Mouse (Mus musculus): ENCODE measurements around the gene Prkag2. TPM values are rescaled to one million over a fixed set of nuclear protein-coding genes. Genes with fewer than 3 reads are reported as not detected.

The Prkag2 gene
- polyA plus RNA-seq, 1 experiment from 2014 or later = 32.6 TPM

GRCm38 (mm10) chr5:24927706-24928105 is 172.7 kb downstream of the Prkag2 start:
- H3K27me3 ChIP-seq (ENCODE audit: control insufficient read depth, insufficient read depth, low read length) = no peaks in the 10 kb centered on the region
- 28% methylated on average over 8 of the region's 8 CpGs for WGBS
- no peaks in the 10 kb centered on the region for H3K4me1 ChIP-seq (ENCODE audit: control insufficient read depth, insufficient read depth, low read length)
- no peak overlapping the region for H3K9ac ChIP-seq (ENCODE audit: low read length)
- no peak overlapping the region for H3K27ac ChIP-seq (replicated peaks; ENCODE audit: low read depth, low read length)
- ATAC-seq (ENCODE audit: insufficient number of reproducible peaks, low FRiP score, low TSS enrichment, low read depth) = no peak
- no peaks in the 10 kb centered on the region for H3K36me3 ChIP-seq (ENCODE audit: control insufficient read depth, insufficient read depth, low read length)
- no peak for DNase-seq (ENCODE audit: low spot score)
- H3K9me3 ChIP-seq (ENCODE audit: control insufficient read depth, low read length) = no peaks in the 10 kb centered on the region
- no peak overlapping the region for H3K4me2 ChIP-seq (ENCODE audit: low read depth, severe bottlenecking)
- H3K4me3 ChIP-seq (ENCODE audit: low read depth, low read length) = no peak overlapping the region

DNA sequence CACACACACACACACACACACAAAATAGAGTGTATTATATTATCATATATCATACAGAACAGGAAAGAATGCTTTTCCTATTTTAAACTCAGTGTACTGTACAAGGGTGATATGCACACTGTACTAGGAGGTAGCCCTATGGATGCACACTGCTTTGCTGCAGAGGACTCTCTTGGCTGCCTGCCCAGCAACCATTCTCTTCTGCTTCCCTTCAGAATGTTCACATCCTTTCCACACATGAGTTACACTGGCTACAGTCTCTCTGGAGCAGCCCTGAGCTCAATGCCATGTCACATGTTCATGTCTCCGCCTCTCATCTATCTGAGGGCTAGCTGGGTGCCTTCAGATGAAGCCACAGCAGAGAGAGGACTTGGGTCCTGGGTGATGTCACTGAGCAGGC is 181.3 kb downstream of the Prkag2 start:
- H3K27ac ChIP-seq (replicated peaks; ENCODE audit: low read depth, low read length) = no peak overlapping the region
- ATAC-seq (ENCODE audit: insufficient number of reproducible peaks, low FRiP score, low TSS enrichment, low read depth) (no peak), DNase-seq (ENCODE audit: low spot score) (no peak)
- no peaks in the 10 kb centered on the region for H3K4me1 ChIP-seq (ENCODE audit: control insufficient read depth, insufficient read depth, low read length)
- H3K9ac ChIP-seq (ENCODE audit: low read length) = no peak overlapping the region
- H3K4me3 ChIP-seq (ENCODE audit: low read depth, low read length) = no peak overlapping the region
- WGBS = 87% methylated on average over 1 of the region's 1 CpGs
- no peaks in the 10 kb centered on the region for H3K27me3 ChIP-seq (ENCODE audit: control insufficient read depth, insufficient read depth, low read length)
- H3K9me3 ChIP-seq (ENCODE audit: control insufficient read depth, low read length) = no peaks in the 10 kb centered on the region
- H3K4me2 ChIP-seq (ENCODE audit: low read depth, severe bottlenecking) = no peak overlapping the region
- H3K36me3 ChIP-seq (ENCODE audit: control insufficient read depth, insufficient read depth, low read length) = no peaks in the 10 kb centered on the region

GRCm38 (mm10) chr5:24916511-24916910 is 183.9 kb downstream of the Prkag2 start:
- Histone ChIP-seq H3K27me3 (ENCODE audit: control insufficient read depth, insufficient read depth, low read length) (no peaks in the 10 kb centered on the region), H3K27ac (replicated peaks; ENCODE audit: low read depth, low read length) (no peak overlapping the region), H3K4me1 (ENCODE audit: control insufficient read depth, insufficient read depth, low read length) (no peaks in the 10 kb centered on the region), H3K4me3 (ENCODE audit: low read depth, low read length) (no peak overlapping the region), H3K9me3 (ENCODE audit: control insufficient read depth, low read length) (no peaks in the 10 kb centered on the region), H3K36me3 (ENCODE audit: control insufficient read depth, insufficient read depth, low read length) (no peaks in the 10 kb centered on the region), H3K9ac (ENCODE audit: low read length) (no peak overlapping the region), H3K4me2 (ENCODE audit: low read depth, severe bottlenecking) (no peak overlapping the region)
- WGBS = 91% methylated on average over 4 of the region's 4 CpGs
- DNase-seq (ENCODE audit: low spot score) (no peak), ATAC-seq (ENCODE audit: insufficient number of reproducible peaks, low FRiP score, low TSS enrichment, low read depth) (no peak)

DNA sequence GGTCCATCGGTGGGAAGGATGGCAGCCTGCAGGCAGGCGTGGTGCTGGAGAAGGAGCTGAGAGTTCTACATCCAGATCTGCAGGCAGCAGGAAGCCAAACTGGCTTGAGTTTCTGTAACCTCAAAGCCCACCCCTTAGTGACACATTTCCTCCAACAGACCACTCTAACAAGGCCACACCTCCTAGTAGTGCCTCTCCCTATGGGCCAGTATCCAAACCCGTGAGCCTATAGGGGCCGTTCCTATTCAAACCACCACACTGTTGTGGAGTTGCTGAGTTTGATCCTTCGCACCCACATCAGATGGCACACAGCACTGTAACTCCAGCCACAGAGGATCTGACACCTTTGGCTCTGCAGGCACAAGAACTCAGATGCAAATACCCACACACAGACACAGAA is 185.3 kb downstream of the Prkag2 start:
- WGBS = 64% methylated on average over 5 of the region's 5 CpGs
- H3K4me1 ChIP-seq (ENCODE audit: control insufficient read depth, insufficient read depth, low read length) = 0 out of 2 replicates have a peak, but pooled peaks cover 2% of the 10 kb centered on the region
- H3K4me3 ChIP-seq (ENCODE audit: low read depth, low read length) = no peak overlapping the region
- DNase-seq (ENCODE audit: low spot score) (no peak), ATAC-seq (ENCODE audit: insufficient number of reproducible peaks, low FRiP score, low TSS enrichment, low read depth) (no peak)
- no peak overlapping the region for H3K9ac ChIP-seq (ENCODE audit: low read length)
- no peaks in the 10 kb centered on the region for H3K36me3 ChIP-seq (ENCODE audit: control insufficient read depth, insufficient read depth, low read length)
- no peak overlapping the region for H3K4me2 ChIP-seq (ENCODE audit: low read depth, severe bottlenecking)
- no peak overlapping the region for H3K27ac ChIP-seq (replicated peaks; ENCODE audit: low read depth, low read length)
- H3K27me3 ChIP-seq (ENCODE audit: control insufficient read depth, insufficient read depth, low read length) = no peaks in the 10 kb centered on the region
- no peaks in the 10 kb centered on the region for H3K9me3 ChIP-seq (ENCODE audit: control insufficient read depth, low read length)

- 0 out of 2 replicates have a peak, but pooled peaks cover 2% of the 10 kb centered on the region for H3K4me1 ChIP-seq (ENCODE audit: control insufficient read depth, insufficient read depth, low read length)
- H3K36me3 ChIP-seq (ENCODE audit: control insufficient read depth, insufficient read depth, low read length) = no peaks in the 10 kb centered on the region
- no peak overlapping the region for H3K27ac ChIP-seq (replicated peaks; ENCODE audit: low read depth, low read length)
- no peaks in the 10 kb centered on the region for H3K27me3 ChIP-seq (ENCODE audit: control insufficient read depth, insufficient read depth, low read length)
- DNase-seq (ENCODE audit: low spot score) = no peak
- H3K4me3 ChIP-seq (ENCODE audit: low read depth, low read length) = no peak overlapping the region
- no peak overlapping the region for H3K4me2 ChIP-seq (ENCODE audit: low read depth, severe bottlenecking)
- ATAC-seq (ENCODE audit: insufficient number of reproducible peaks, low FRiP score, low TSS enrichment, low read depth) = no peak
- no peaks in the 10 kb centered on the region for H3K9me3 ChIP-seq (ENCODE audit: control insufficient read depth, low read length)
- WGBS = 81% methylated on average over 6 of the region's 6 CpGs
- no peak overlapping the region for H3K9ac ChIP-seq (ENCODE audit: low read length)
Measured at GRCm38 (mm10) chr5:24913656-24914055, 186.8 kb downstream of the Prkag2 start.

GRCm38 (mm10) chr5:24908820-24909716 is 191.4 kb downstream of the Prkag2 start:
- Histone ChIP-seq H3K4me1 (ENCODE audit: control insufficient read depth, insufficient read depth, low read length) (peaks cover 8% of the 10 kb centered on the region; the same call in 1 of the 2 replicates), H3K9me3 (ENCODE audit: control insufficient read depth, low read length) (no peaks in the 10 kb centered on the region), H3K27me3 (ENCODE audit: control insufficient read depth, insufficient read depth, low read length) (no peaks in the 10 kb centered on the region), H3K4me3 (ENCODE audit: low read depth, low read length) (peak overlapping the region; percentile 78), H3K27ac (replicated peaks; ENCODE audit: low read depth, low read length) (peak overlapping the region; percentile 77), H3K4me2 (ENCODE audit: low read depth, severe bottlenecking) (peak overlapping the region; percentile 81), H3K9ac (ENCODE audit: low read length) (peak overlapping the region; percentile 91), H3K36me3 (ENCODE audit: control insufficient read depth, insufficient read depth, low read length) (no peaks in the 10 kb centered on the region)
- DNase-seq (ENCODE audit: low spot score) (peak; percentile 73), ATAC-seq (ENCODE audit: insufficient number of reproducible peaks, low FRiP score, low TSS enrichment, low read depth) (peak; percentile 49; the same call in 1 of the 2 replicates)
- WGBS = 13% methylated on average over 14 of the region's 19 CpGs

- H3K9ac ChIP-seq (ENCODE audit: low read length) = peak overlapping the region; percentile 91
- no peaks in the 10 kb centered on the region for H3K9me3 ChIP-seq (ENCODE audit: control insufficient read depth, low read length)
- ATAC-seq (ENCODE audit: insufficient number of reproducible peaks, low FRiP score, low TSS enrichment, low read depth) (peak; percentile 95), DNase-seq (ENCODE audit: low spot score) (peak; percentile 89)
- H3K36me3 ChIP-seq (ENCODE audit: control insufficient read depth, insufficient read depth, low read length) = no peaks in the 10 kb centered on the region
- H3K4me1 ChIP-seq (ENCODE audit: control insufficient read depth, insufficient read depth, low read length) = peaks cover 8% of the 10 kb centered on the region; the same call in 1 of the 2 replicates
- H3K4me2 ChIP-seq (ENCODE audit: low read depth, severe bottlenecking) = peak overlapping the region; percentile 81
- H3K27ac ChIP-seq (replicated peaks; ENCODE audit: low read depth, low read length) = peak overlapping the region; percentile 77
- H3K27me3 ChIP-seq (ENCODE audit: control insufficient read depth, insufficient read depth, low read length) = no peaks in the 10 kb centered on the region
- WGBS = under 1% methylated on average over 40 of the region's 87 CpGs
- H3K4me3 ChIP-seq (ENCODE audit: low read depth, low read length) = peak overlapping the region; percentile 78
Measured at GRCm38 (mm10) chr5:24908141-24908819, 192.2 kb downstream of the Prkag2 start.

GRCm38 (mm10) chr5:24907737-24908136 is 192.7 kb downstream of the Prkag2 start:
- H3K4me2 ChIP-seq (ENCODE audit: low read depth, severe bottlenecking) = peak overlapping the region; percentile 81
- H3K4me3 ChIP-seq (ENCODE audit: low read depth, low read length) = peak overlapping the region; percentile 78
- no peaks in the 10 kb centered on the region for H3K27me3 ChIP-seq (ENCODE audit: control insufficient read depth, insufficient read depth, low read length)
- peak overlapping the region; percentile 77; the same call in 1 of the 2 replicates for H3K27ac ChIP-seq (replicated peaks; ENCODE audit: low read depth, low read length)
- DNase-seq (ENCODE audit: low spot score) (no peak), ATAC-seq (ENCODE audit: insufficient number of reproducible peaks, low FRiP score, low TSS enrichment, low read depth) (peak; percentile 17; the same call in 1 of the 2 replicates)
- H3K9me3 ChIP-seq (ENCODE audit: control insufficient read depth, low read length) = no peaks in the 10 kb centered on the region
- under 1% methylated on average over 26 of the region's 26 CpGs for WGBS
- no peaks in the 10 kb centered on the region for H3K36me3 ChIP-seq (ENCODE audit: control insufficient read depth, insufficient read depth, low read length)
- H3K9ac ChIP-seq (ENCODE audit: low read length) = peak overlapping the region; percentile 91
- peaks cover 8% of the 10 kb centered on the region; the same call in 1 of the 2 replicates for H3K4me1 ChIP-seq (ENCODE audit: control insufficient read depth, insufficient read depth, low read length)

Data from limb, embryonic 11.5 days (tissue).